Mouse (Mus musculus) testis, postnatal 14 days (tissue): ENCODE measurements around the gene Zdhhc14.

Source experiments
- DNase-seq: peaks from one replicate; pipeline ENCODE4 v3.0.0; 2021; ENCODE audit warnings: low spot score

Zdhhc14 gene

GRCm38 (mm10) chr17:5785238-5785637 is 292.9 kb downstream of the Zdhhc14 start:
- no peak for DNase-seq

DNA sequence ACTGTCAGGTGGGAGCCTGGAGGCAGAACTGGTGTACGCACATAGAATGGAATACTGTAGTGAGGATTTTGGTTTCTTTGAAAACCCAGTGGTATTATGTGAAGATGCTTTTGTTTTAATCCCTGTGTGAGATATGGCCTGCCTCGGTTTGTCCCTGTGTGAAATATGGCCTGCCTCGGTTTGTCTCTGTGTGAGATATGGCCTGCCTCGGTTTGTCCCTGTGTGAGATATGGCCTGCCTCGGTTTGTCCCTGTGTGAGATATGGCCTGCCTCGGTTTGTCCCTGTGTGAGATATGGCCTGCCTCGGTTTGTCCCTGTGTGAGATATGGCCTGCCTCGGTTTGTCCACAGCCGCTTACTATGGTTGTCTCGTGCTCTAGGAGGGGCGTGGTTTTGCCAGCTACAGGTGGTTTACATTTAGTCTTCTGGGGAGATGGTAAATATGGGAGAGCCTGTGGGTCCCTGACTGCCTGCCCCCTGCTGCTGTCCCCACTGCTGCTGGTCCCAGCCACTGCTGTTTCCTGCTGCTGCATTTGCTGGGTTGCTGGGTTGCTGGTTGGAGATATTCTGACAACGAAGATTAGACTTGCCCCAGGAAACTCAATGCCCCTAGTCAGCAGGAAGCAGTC is 299.9 kb downstream of the Zdhhc14 start:
- no peak for DNase-seq

DNA sequence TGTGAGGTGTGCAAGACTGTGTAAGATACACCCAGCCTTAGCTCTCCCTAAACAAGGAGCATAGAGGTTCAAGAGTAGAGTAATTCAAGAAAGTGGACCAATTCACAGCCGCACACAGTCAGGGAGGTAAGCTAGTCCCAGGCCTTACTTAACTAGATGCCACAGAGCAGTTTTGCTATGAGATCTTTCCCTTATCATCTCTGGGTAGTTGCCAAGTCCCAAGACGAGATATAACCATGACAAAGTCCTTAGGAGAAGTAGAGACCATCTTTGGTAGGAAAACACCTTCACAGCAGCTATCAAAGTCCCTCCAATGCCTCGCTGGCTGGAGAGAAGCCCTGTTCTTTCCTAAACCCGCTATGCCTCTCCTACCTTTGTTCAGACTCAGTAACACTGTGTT is 301.2 kb downstream of the Zdhhc14 start:
- DNase-seq, result no peak

GRCm38 (mm10) chr17:5794276-5794675 is 301.9 kb downstream of the Zdhhc14 start:
- no peak for DNase-seq

GRCm38 (mm10) chr17:5795369-5795768 is 303.0 kb downstream of the Zdhhc14 start:
- no peak for DNase-seq

DNA sequence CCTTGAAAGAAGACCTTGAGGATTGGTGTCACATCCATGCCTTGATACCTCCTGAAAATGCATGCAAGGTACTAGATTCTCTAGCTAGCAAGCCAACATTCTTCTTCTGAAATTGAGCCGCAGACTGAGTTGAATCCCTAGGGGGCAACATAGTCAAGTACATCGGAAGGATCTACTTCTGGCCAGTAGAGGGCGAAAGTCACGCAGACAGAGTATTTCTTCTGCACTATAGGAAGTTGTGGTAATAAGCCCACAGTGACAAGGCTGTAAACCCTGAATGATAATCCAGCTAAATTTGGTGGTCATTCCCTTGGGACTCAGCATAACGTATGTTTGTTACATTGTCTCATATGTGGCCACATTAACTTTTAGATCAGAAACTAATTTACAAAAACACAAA is 303.5 kb downstream of the Zdhhc14 start:
- peak; percentile 48 for DNase-seq

GRCm38 (mm10) chr17:5797124-5797760 is 304.9 kb downstream of the Zdhhc14 start:
- DNase-seq, result no peak

- DNase-seq, result no peak
Measured at GRCm38 (mm10) chr17:5798221-5798801, 306.0 kb downstream of the Zdhhc14 start.

GRCm38 (mm10) chr17:5798900-5799299 is 306.5 kb downstream of the Zdhhc14 start:
- no peak for DNase-seq

DNA sequence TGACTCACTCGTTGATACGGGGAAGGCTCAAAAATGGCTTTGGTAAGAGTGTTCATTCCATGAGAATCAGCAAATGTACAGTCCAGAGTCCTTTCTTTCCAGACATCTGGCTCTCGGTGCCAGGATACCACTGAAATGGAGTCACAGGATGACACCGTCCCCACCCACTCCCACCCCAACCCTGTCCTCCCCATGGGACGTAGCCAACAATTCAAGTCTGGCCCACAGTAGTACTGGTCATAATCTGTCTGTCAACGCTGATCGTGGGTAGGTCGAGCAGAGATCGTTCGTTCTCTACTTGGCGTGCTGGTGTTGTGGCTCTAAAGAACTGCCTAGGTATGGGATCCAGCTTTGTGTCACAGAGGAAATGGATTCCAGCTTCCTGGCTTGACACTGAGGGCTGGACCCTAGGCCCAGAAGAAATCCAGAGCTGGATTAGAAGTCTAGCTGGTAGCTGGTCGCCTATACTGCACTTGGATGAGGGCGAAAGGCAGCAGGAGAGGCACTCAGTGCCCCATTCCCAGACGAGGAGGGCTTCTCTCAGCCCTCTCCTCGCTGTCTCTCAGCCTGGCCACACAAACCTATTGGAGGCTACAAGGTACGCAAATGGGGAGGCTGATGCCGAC is 307.2 kb downstream of the Zdhhc14 start:
- no peak for DNase-seq

DNA sequence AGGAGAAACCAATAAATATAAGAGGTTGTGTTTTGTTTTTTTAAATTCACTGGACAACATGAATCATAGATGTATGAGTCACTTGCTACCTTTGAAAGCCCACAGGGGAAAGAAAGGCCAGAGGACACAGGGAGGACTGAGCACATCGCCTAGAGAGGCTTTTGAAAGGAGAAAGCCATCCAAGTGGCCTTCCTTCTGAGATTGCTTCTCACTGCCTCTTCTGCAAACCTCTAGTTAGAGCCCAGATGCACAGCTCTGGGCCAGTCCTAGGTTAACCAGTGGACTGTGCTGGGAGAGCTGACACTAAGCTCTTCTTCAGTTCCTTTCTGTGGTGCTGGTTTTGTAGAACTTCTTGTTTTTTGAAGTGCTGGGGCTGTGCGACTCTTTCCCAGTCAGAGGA is 307.9 kb downstream of the Zdhhc14 start:
- no peak for DNase-seq

DNA sequence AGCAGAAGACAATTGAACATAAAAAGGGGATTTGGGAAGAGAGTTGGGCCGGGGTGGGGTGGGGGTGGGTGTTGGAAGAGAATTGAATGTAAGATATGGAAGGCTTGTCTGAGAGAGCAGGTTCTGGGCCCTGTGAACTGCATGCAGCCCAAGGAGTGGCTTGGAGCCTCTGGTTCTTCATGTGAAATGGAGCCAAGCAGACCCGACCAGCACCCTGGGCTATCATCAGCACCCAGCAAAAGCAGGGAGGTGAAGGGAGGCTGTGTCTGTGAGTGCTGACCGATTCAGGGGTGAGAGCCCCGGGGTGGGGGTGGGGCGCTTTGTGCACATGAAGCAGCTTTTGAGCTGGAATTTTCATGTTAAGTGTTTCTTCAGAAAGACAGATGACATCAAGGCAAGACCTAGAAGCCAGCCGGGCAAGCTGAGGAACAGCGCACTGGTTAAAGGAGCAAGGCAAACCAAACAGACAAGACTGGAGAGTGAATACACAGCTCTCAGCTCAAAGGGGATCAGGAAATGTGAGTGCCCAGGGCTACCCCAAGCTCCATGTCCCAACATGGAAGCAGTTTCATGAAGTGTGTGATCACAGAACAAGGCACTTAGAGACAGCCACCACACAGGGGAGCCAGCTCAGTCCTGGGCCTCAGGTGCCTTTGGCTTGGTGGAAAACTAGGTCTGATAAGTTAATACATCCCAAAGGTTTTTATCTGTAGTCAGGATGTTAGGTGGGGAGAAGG is 308.6 kb downstream of the Zdhhc14 start:
- DNase-seq, result no peak

DNA sequence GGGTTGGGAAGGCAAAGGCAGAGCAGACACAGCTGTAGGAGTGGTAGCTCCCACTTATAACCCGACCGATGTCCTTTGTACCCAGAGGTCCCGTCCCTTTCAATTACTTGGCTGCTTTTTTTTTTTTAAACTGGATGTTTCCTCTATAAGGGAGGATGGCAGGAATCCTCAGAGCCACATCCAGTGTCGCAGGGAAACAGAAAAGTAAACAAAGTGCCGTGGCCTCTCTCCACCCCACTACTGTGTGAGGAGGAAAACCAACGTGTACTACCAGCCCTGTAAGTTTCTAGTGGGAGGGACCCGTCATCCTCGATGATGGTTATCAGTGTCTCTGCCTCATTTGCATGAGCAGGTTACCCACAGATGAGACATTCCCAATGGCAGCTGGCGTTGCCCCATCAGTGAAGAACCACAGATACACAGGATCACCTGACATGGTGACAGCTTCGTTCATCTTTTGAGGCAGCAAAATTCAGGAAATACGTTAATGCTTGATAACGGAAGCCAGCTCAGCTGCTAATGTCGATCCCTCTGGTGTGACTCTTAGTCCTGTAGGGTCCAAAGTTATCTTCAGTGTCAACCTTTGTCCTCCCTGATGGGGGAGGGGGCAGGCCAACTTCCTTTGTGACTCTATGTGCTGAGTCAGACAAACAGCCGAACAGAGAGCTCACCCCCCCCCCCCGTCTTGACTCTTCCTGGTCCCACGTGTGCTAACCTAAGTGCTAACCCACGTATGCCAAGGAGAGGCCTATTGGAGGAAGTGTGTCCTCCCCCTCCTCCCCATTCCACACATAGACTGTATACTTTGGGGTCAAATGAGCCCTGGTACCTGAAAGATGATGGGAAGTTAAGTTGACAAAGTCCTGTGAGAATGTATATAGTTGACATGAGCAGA is 309.7 kb downstream of the Zdhhc14 start:
- no peak for DNase-seq

GRCm38 (mm10) chr17:5802656-5802955 is 310.2 kb downstream of the Zdhhc14 start:
- DNase-seq, result no peak
